Mouse (Mus musculus): ENCODE measurements at regions not wholly inside any gene's neighbourhood (a gene's known extent, or its start where the extent isn't known, plus 50 kb on each side); places are given as distances from the start of the nearest gene placed in this dataset.

- 91% methylated on average over 8 of the region's 8 CpGs for WGBS
- no peak overlapping the region for H3K4me2 ChIP-seq (ENCODE audit: low read depth, low read length)
- H3K27ac ChIP-seq (replicated peaks; ENCODE audit: low read depth, low read length): no peak overlapping the region
- no peak overlapping the region for H3K9ac ChIP-seq (replicated peaks; ENCODE audit: low read length)
- no peaks in the 10 kb centered on the region; the same call in 1 of the 2 replicates for H3K4me1 ChIP-seq (ENCODE audit: control insufficient read depth, insufficient read depth, low read length)
- no peak overlapping the region for H3K4me3 ChIP-seq (ENCODE audit: low read depth, low read length)
- DNase-seq (ENCODE audit: low spot score): no peak
- no peaks in the 10 kb centered on the region for H3K9me3 ChIP-seq (replicated peaks; ENCODE audit: control insufficient read depth, low read length)
- no peaks in the 10 kb centered on the region for H3K36me3 ChIP-seq (replicated peaks; ENCODE audit: control insufficient read depth, insufficient read depth, low read depth, low read length)
- ATAC-seq (replicated peaks; ENCODE audit: insufficient number of reproducible peaks, low FRiP score, low TSS enrichment, low read depth): no peak
- H3K27me3 ChIP-seq (ENCODE audit: control insufficient read depth, insufficient read depth, low read length): no peaks in the 10 kb centered on the region
Measured at GRCm38 (mm10) chr13:52769956-52770355, 159.5 kb downstream of the Auh start.

- no peak overlapping the region for H3K4me2 ChIP-seq (ENCODE audit: low read depth, low read length)
- H3K9ac ChIP-seq (replicated peaks; ENCODE audit: low read length): no peak overlapping the region
- no peak overlapping the region for H3K4me3 ChIP-seq (ENCODE audit: low read depth, low read length)
- ATAC-seq (replicated peaks; ENCODE audit: insufficient number of reproducible peaks, low FRiP score, low TSS enrichment, low read depth): no peak
- no peaks in the 10 kb centered on the region for H3K36me3 ChIP-seq (replicated peaks; ENCODE audit: control insufficient read depth, insufficient read depth, low read depth, low read length)
- DNase-seq (ENCODE audit: low spot score): no peak
- no peaks in the 10 kb centered on the region for H3K27me3 ChIP-seq (ENCODE audit: control insufficient read depth, insufficient read depth, low read length)
- 88% methylated on average over 3 of the region's 3 CpGs for WGBS
- no peaks in the 10 kb centered on the region for H3K9me3 ChIP-seq (replicated peaks; ENCODE audit: control insufficient read depth, low read length)
- no peaks in the 10 kb centered on the region for H3K4me1 ChIP-seq (ENCODE audit: control insufficient read depth, insufficient read depth, low read length)
- H3K27ac ChIP-seq (replicated peaks; ENCODE audit: low read depth, low read length): no peak overlapping the region
Measured at GRCm38 (mm10) chr13:52771518-52771917, 158.0 kb downstream of the Auh start.

GRCm38 (mm10) chr13:52772081-52772480, 157.4 kb downstream of the Auh start:
- Histone ChIP-seq H3K9me3 (replicated peaks; ENCODE audit: control insufficient read depth, low read length) (no peaks in the 10 kb centered on the region), H3K27me3 (ENCODE audit: control insufficient read depth, insufficient read depth, low read length) (no peaks in the 10 kb centered on the region), H3K4me1 (ENCODE audit: control insufficient read depth, insufficient read depth, low read length) (no peaks in the 10 kb centered on the region), H3K27ac (replicated peaks; ENCODE audit: low read depth, low read length) (no peak overlapping the region), H3K4me3 (ENCODE audit: low read depth, low read length) (no peak overlapping the region), H3K4me2 (ENCODE audit: low read depth, low read length) (no peak overlapping the region), H3K36me3 (replicated peaks; ENCODE audit: control insufficient read depth, insufficient read depth, low read depth, low read length) (no peaks in the 10 kb centered on the region), H3K9ac (replicated peaks; ENCODE audit: low read length) (no peak overlapping the region)
- 82% methylated on average over 4 of the region's 4 CpGs for WGBS
- DNase-seq (ENCODE audit: low spot score) (no peak), ATAC-seq (replicated peaks; ENCODE audit: insufficient number of reproducible peaks, low FRiP score, low TSS enrichment, low read depth) (no peak)

DNA sequence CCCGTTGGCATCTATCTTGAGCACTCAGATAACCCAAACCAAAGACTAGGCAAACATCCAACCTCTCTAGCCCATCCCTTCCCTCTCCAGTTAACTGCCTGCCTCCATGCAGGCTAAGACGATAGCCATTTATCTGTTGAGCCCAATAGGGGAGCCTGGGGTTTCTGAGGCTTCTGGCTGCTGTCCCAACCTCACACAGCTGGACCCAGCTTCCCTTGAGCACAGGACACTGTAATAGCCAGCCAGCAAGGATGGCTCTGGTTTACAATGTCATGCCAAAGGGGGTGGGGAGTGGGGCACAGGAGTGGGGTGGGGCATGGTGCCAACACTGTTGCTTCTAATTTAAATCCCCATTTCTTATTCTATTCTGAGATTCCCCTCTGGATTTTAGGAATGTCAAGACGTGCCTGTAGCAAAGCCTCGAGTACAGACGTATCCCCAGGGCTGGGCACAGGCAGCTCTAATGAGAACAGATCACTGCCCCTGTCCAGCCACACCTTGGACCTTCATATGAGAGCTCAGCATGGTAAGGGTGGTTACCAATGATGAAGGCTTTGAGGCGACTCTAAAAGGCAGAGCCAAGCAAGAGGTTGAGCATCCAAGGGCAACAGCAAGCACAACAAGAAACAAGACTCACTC, 152.0 kb downstream of the Auh start:
- no peak for ATAC-seq (replicated peaks; ENCODE audit: insufficient number of reproducible peaks, low FRiP score, low TSS enrichment, low read depth)
- no peak overlapping the region; the same call in 1 of the 2 replicates for H3K4me2 ChIP-seq (ENCODE audit: low read depth, low read length)
- no peak overlapping the region for H3K27ac ChIP-seq (replicated peaks; ENCODE audit: low read depth, low read length)
- no peaks in the 10 kb centered on the region for H3K36me3 ChIP-seq (replicated peaks; ENCODE audit: control insufficient read depth, insufficient read depth, low read depth, low read length)
- H3K27me3 ChIP-seq (ENCODE audit: control insufficient read depth, insufficient read depth, low read length): no peaks in the 10 kb centered on the region
- H3K4me3 ChIP-seq (ENCODE audit: low read depth, low read length): no peak overlapping the region
- no peaks in the 10 kb centered on the region for H3K9me3 ChIP-seq (replicated peaks; ENCODE audit: control insufficient read depth, low read length)
- no peak for DNase-seq (ENCODE audit: low spot score)
- 79% methylated on average over 6 of the region's 6 CpGs for WGBS
- no peaks in the 10 kb centered on the region for H3K4me1 ChIP-seq (ENCODE audit: control insufficient read depth, insufficient read depth, low read length)
- H3K9ac ChIP-seq (replicated peaks; ENCODE audit: low read length): no peak overlapping the region

DNA sequence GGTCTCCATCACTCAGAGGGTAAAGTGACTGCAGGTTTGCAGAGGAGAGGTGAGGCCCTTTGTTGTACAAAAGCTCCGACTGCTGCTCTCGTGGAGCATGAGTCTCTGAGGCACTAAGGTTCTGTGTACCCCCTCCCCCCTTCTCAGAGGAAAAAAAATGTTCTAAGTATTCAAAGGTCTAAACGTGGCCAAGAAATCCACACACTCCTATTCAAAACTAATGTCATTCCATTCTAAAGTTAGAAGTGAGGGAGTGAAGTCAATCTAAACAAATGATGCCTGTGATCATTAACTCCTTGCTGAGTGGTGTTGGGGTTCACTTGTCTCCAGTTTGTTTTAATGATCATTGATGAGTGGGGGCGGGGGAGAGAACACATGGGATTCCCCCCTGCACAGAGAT, 150.6 kb downstream of the Auh start:
- 47% methylated on average over 4 of the region's 4 CpGs for WGBS
- DNase-seq (ENCODE audit: low spot score) (no peak), ATAC-seq (replicated peaks; ENCODE audit: insufficient number of reproducible peaks, low FRiP score, low TSS enrichment, low read depth) (no peak)
- Histone ChIP-seq H3K36me3 (replicated peaks; ENCODE audit: control insufficient read depth, insufficient read depth, low read depth, low read length) (no peaks in the 10 kb centered on the region), H3K9ac (replicated peaks; ENCODE audit: low read length) (no peak overlapping the region), H3K9me3 (replicated peaks; ENCODE audit: control insufficient read depth, low read length) (no peaks in the 10 kb centered on the region), H3K27ac (replicated peaks; ENCODE audit: low read depth, low read length) (no peak overlapping the region), H3K4me1 (ENCODE audit: control insufficient read depth, insufficient read depth, low read length) (no peaks in the 10 kb centered on the region), H3K27me3 (ENCODE audit: control insufficient read depth, insufficient read depth, low read length) (no peaks in the 10 kb centered on the region), H3K4me2 (ENCODE audit: low read depth, low read length) (no peak overlapping the region), H3K4me3 (ENCODE audit: low read depth, low read length) (no peak overlapping the region)
